Mouse (Mus musculus) liver, adult 2 months (tissue): Measurements from ENCODE around the gene Itgb3. TPM values are rescaled to one million over a fixed set of nuclear protein-coding genes. Genes with fewer than 3 reads are reported as not detected.

Experiments
- DNase-seq: peaks from one replicate; pipeline ENCODE4 v3.0.0-alpha.2; 2011; ENCODE audit warnings: low read depth, low spot score; ENCODE audit errors: extremely low read depth
- H3K27ac ChIP-seq: fragments of 200-500 bp; replicated peaks from 2 replicates; pipeline ENCODE4 v1.5.1; 2012; ENCODE audit warnings: low read depth, mild to moderate bottlenecking, control low read depth, inconsistent platforms, low read length; ENCODE audit not compliant: insufficient read depth
- H3K27me3 ChIP-seq: fragments of 200-500 bp; 2 replicates; pipeline ENCODE4 v1.6.1; 2012; ENCODE audit warnings: mild to moderate bottlenecking, moderate library complexity, low read length, inconsistent platforms; ENCODE audit not compliant: control insufficient read depth, insufficient read depth
- H3K36me3 ChIP-seq: fragments of 200-500 bp; 2 replicates; pipeline ENCODE4 v1.6.1; 2012; ENCODE audit warnings: low read length, inconsistent platforms; ENCODE audit not compliant: control insufficient read depth, insufficient read depth
- H3K4me1 ChIP-seq: fragments of 200-500 bp; 2 replicates; pipeline ENCODE4 v1.6.1; 2011; ENCODE audit warnings: low read length; ENCODE audit not compliant: control insufficient read depth, insufficient read depth
- H3K4me3 ChIP-seq: fragments of 200-500 bp; 2 replicates; pipeline ENCODE4 v1.5.1; 2011; ENCODE audit warnings: low read depth, mild to moderate bottlenecking, control low read depth, low read length, moderate library complexity; ENCODE audit not compliant: insufficient read depth
- H3K79me2 ChIP-seq: fragments of 200-500 bp; 2 replicates; pipeline ENCODE4 v1.6.1; 2012; ENCODE audit warnings: inconsistent platforms, mild to moderate bottlenecking, low read length, moderate library complexity; ENCODE audit not compliant: control insufficient read depth, insufficient read depth
- H3K9ac ChIP-seq: fragments of 200-500 bp; 2 replicates; pipeline ENCODE4 v1.6.1; 2012; ENCODE audit warnings: low read depth, mild to moderate bottlenecking, control low read depth, inconsistent platforms, low read length
- CTCF ChIP-seq: fragments of 200-500 bp; IDR thresholded peaks from 2 replicates; pipeline ENCODE4 v1.5.1; 2011; ENCODE audit warnings: low read depth, low read length, control low read depth
- POLR2A ChIP-seq: fragments of 200-500 bp; IDR thresholded peaks from 2 replicates; pipeline ENCODE4 v1.6.1; 2011; ENCODE audit warnings: low read length, control low read depth; ENCODE audit not compliant: insufficient read depth; ENCODE audit errors: extremely low read depth
- WGBS: fragments of 180-500 bp; shearing (Covaris S2); methylation state at CpG from one replicate; pipeline ENCODE4 v1.1.7; 2018; 5-methylcytosine and 5-hydroxymethylcytosine counted together
- polyA plus RNA-seq: library from polyadenylated mRNA; depleted of rRNA; stranded (reverse); fragments of >200 nt; gene quantifications from 2 replicates; pipeline ENCODE4 v1.2.3, GENCODE M21; 2012
- total RNA-seq: library from RNA; depleted of rRNA; stranded (reverse); fragments of >200 nt; gene quantifications from 2 replicates; pipeline ENCODE4 v1.2.3, GENCODE M21; 2014

The Itgb3 gene
- total and polyA plus RNA-seq, 2 experiments: 1.5 to 2.1 TPM

DNA sequence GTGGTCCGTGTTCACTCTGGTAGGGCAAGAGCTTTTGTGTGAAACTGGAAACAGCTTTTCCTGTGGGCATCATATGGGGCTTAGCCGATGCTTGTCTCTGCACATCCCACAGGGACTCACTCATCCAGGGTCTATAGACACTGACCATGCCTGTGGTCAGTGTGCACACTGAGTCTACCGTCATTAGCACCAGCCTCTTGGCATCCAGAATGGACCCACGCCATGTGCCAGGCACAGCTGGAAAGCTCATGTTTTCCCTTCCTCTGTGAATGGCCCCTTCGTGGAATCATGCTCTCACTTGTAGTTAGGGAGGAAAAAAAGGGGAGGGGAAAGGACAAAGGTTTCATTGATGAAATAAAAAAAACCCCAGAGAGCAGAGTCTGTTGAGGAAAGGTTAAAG is 30.2 kb downstream of the Itgb3 start:
- TF ChIP-seq POLR2A (no peak), CTCF (no peak)
- Histone ChIP-seq H3K4me3 (no peak overlapping the region), H3K79me2 (no peaks in the 10 kb centered on the region), H3K4me1 (no peaks in the 10 kb centered on the region), H3K27me3 (no peaks in the 10 kb centered on the region), H3K9ac (no peak overlapping the region), H3K27ac (no peak overlapping the region), H3K36me3 (no peaks in the 10 kb centered on the region)
- WGBS: 71% methylated on average over 5 of the region's 5 CpGs
- no peak for DNase-seq

DNA sequence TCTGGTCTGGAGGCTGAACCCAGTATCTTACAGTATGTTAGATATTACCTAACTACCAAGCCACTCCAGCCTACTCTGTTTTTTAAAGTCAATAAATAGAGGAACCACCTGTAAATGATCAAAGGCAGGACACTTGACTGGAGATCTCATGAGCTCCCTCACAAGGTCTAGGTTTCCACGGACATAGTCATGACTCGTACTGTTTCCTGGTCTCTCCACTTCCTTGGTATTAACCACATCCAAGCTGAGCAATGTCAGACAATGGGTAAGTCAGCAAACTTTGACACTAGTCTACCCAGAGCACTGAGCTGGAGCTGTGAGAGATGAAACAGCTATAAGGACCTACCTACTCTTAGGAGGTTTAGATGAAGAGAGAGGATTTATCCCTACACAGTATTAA is 31.1 kb downstream of the Itgb3 start:
- Histone ChIP-seq H3K4me3 (no peak overlapping the region), H3K4me1 (no peaks in the 10 kb centered on the region), H3K36me3 (no peaks in the 10 kb centered on the region), H3K79me2 (no peaks in the 10 kb centered on the region), H3K27me3 (no peaks in the 10 kb centered on the region), H3K27ac (no peak overlapping the region), H3K9ac (no peak overlapping the region)
- TF ChIP-seq CTCF: no peak
- no peak for TF ChIP-seq POLR2A
- 66% methylated on average over 2 of the region's 2 CpGs for WGBS
- DNase-seq: no peak

DNA sequence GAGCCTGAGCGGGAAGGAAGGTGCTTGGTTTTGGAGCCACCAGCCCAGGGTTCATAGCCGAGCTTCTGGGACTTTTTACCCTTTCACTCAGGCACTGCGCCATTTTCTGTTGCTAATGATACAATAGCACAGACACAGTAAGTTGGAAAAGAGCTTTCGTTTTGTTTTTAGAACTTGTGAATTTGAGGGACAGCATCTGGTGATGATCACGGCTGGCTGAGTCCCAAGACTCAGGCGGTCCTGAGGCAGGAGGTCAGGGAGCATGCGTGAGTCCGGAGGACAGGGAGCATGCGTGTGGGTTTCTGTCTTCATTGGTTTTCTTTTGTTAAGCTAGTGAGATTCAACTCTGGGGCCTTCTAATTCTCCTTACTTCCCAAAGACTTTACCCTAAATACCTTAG is 31.8 kb downstream of the Itgb3 start:
- no peaks in the 10 kb centered on the region for H3K36me3 ChIP-seq
- H3K79me2 ChIP-seq: no peaks in the 10 kb centered on the region
- no peak overlapping the region for H3K9ac ChIP-seq
- no peaks in the 10 kb centered on the region for H3K4me1 ChIP-seq
- H3K27ac ChIP-seq: no peak overlapping the region
- TF ChIP-seq CTCF (no peak), POLR2A (no peak)
- H3K27me3 ChIP-seq: no peaks in the 10 kb centered on the region
- no peak overlapping the region for H3K4me3 ChIP-seq
- 86% methylated on average over 9 of the region's 9 CpGs for WGBS
- no peak for DNase-seq

DNA sequence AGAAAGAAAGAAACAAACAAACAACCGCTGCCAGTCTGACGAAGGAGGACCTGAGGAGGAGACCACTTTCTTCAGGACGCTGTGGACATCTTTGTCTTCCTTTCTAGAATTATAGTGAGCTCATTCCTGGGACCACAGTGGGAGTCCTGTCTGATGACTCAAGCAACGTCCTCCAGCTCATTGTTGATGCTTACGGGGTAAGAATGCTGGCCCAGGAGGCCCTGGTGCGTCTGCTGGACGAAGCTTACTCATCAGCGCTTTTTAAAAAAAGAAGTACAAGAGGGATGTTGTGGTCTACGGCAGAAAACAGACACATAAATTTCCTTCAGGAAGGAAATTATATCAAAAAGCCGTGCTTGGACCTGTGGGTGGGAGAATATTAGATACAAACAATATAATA is 33.1 kb downstream of the Itgb3 start:
- no peak for DNase-seq
- TF ChIP-seq CTCF (no peak), POLR2A (no peak)
- Histone ChIP-seq H3K27ac (no peak overlapping the region), H3K36me3 (no peaks in the 10 kb centered on the region), H3K4me3 (no peak overlapping the region), H3K4me1 (no peaks in the 10 kb centered on the region), H3K9ac (no peak overlapping the region), H3K79me2 (no peaks in the 10 kb centered on the region), H3K27me3 (no peaks in the 10 kb centered on the region)
- 72% methylated on average over 10 of the region's 10 CpGs for WGBS

DNA sequence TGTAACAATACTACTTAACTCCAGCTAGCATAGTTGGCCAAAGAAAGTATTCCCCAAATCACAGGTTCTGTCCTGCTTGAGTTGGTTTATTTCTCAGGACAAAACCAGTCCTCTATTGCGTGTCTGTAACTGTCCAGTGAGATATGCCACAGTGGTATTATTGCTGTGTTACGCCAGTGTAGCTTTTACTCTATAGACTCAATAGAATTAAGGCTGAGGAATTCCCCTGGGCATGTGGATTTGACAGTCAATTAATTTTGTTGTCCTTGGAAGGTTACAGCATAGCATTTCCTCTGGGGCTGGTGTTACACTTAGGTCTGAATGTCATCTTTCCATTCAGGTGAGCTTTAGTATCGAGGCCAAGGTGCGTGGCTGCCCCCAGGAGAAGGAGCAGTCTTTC is 35.4 kb downstream of the Itgb3 start:
- no peak overlapping the region for H3K9ac ChIP-seq
- H3K36me3 ChIP-seq: no peaks in the 10 kb centered on the region
- no peaks in the 10 kb centered on the region for H3K79me2 ChIP-seq
- TF ChIP-seq CTCF: no peak
- TF ChIP-seq POLR2A: no peak
- no peak overlapping the region for H3K4me3 ChIP-seq
- no peaks in the 10 kb centered on the region for H3K4me1 ChIP-seq
- no peak for DNase-seq
- no peaks in the 10 kb centered on the region for H3K27me3 ChIP-seq
- 90% methylated on average over 4 of the region's 4 CpGs for WGBS
- no peak overlapping the region for H3K27ac ChIP-seq

DNA sequence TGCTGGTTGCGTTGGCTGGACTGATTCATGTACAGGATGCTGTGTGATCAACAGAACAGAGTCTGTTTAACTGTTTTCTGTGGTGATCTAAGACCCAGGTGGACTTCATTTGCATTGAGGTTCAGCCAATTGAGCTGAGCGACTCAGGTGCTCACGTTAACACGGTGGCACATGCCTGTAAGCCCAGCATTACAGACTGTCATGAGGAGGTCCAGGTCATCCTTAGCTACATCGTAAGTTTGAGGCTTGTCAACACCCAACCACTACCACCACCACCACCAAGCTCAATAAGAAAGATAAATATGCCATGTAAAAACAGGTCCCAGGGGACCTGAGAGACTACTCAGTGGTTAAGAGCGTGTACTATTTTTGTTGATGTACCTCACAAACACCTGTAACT is 37.6 kb downstream of the Itgb3 start:
- no peak for DNase-seq
- H3K36me3 ChIP-seq: no peaks in the 10 kb centered on the region
- no peaks in the 10 kb centered on the region for H3K79me2 ChIP-seq
- H3K27me3 ChIP-seq: no peaks in the 10 kb centered on the region
- no peaks in the 10 kb centered on the region for H3K4me1 ChIP-seq
- no peak overlapping the region for H3K9ac ChIP-seq
- H3K27ac ChIP-seq: no peak overlapping the region
- 95% methylated on average over 6 of the region's 6 CpGs for WGBS
- no peak for TF ChIP-seq POLR2A
- no peak for TF ChIP-seq CTCF
- H3K4me3 ChIP-seq: no peak overlapping the region

DNA sequence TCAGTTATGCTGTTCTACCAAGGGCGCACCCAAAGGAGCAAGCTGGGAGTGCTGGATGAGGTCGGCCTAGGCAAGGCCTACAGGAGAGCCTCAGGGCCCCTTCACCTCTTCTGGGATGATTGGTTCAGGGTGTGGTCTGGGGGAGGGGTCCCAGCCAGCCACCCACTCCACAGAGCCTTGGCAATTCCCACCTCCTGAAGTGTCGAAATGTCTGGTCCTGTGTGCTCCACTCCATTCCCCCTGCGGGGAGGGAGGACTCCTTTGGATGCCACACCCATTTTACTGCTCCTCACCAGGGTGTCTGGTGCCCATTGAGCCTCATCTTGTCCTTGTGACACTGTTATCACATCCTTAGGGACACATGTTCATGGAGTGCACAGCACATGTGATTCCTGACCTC is 38.4 kb downstream of the Itgb3 start:
- TF ChIP-seq CTCF (no peak), POLR2A (no peak)
- no peak overlapping the region for H3K4me3 ChIP-seq

More for the DNA sequence above, 38.4 kb downstream of the Itgb3 start:
- Histone ChIP-seq H3K27me3 (no peaks in the 10 kb centered on the region), H3K36me3 (no peaks in the 10 kb centered on the region), H3K9ac (no peak overlapping the region), H3K4me1 (no peaks in the 10 kb centered on the region), H3K27ac (no peak overlapping the region), H3K79me2 (no peaks in the 10 kb centered on the region)
- WGBS: 82% methylated on average over 4 of the region's 4 CpGs
- no peak for DNase-seq
